Comparison of ENCODE assay signal across 8 mouse cellular contexts in the genomic region with DNA sequence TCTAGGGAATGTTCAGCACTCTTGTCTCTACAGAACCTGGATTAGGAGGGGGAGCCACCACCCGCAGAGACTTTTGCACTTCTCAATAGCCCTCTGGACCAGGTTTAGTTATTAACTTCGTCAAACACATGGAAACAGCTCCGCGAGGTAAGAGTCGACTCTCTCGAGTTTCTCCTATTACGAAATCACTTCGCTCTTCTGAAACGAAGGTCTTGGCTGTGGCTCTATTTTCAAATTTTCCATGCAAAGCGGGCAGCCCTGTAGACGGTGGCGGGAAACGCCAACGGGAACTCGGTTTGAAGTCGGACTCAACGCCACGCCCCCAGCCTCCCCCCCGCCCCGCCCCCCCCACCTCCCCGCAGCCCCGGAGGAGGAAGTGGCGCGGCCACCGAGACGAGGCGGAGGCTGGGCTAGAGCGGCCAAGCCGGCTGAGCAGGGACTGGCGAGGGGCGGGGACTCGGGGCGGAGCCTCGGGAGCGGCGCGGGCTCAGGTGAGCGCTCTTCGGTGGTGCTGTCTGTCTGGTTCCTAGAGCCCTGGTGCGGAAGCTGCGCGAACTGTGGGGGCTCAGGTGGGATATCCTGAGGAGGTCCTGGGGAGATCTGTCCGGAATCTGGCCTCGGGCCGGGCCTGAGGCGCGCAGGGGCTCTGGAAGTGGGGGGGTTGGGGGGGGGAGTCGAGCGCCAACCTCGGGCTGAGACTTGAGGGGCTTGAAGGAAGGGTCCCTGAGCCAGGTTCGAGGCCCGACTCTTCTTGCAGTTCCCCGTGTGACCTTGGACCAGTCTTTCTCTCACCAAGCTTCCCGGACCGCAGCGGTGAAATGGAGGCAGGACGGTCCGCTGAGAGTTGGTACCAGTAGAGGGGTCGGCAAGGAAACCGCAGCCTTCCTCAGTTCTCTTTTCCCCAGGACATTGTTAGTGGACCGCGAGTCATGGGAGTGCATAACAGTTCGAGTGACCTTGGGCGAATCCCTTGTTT. TPM values are rescaled to one million over a fixed set of nuclear protein-coding genes. Genes with fewer than 3 reads are reported as not detected.
DNase-seq lines count a peak whose midpoint lies in the region; ATAC-seq and TF ChIP-seq lines count a peak whose summit lies in the region.

Depdc5 (plus strand) TSS at position 449 of the 976 bp plus-strand sequence.

- H3K27ac ChIP-seq in forebrain, embryonic 10.5 days, result peak within 1 kb of the TSS; percentile 90
- peak within 1 kb of the TSS; percentile 82 for H3K27ac ChIP-seq in heart, embryonic 15.5 days
- H3K27ac ChIP-seq in liver, embryonic 14.5 days, result peak within 1 kb of the TSS; percentile 78
- H3K27ac ChIP-seq in neural tube, embryonic 11.5 days (ENCODE audit: low read depth, low read length), result 0 out of 2 replicates have a peak within 1 kb of the TSS, but pooled peaks have one; percentile 29
- H3K27ac ChIP-seq in stomach, postnatal 0 days (replicated peaks), result peak within 1 kb of the TSS; percentile 78

- H3K9ac ChIP-seq in heart, embryonic 15.5 days, result peak within 1 kb of the TSS; percentile 82
- H3K9ac ChIP-seq in liver, embryonic 14.5 days (replicated peaks), result peak within 1 kb of the TSS; percentile 80
- peak within 1 kb of the TSS; percentile 74 for H3K9ac ChIP-seq in neural tube, embryonic 11.5 days (ENCODE audit: low read length)
- peak within 1 kb of the TSS; percentile 80 for H3K9ac ChIP-seq in stomach, postnatal 0 days (ENCODE audit: low read length)

- no peak for TF ChIP-seq CTCF in liver, embryonic 14.5 days (IDR thresholded peaks at IDR 0.05; ENCODE audit: low read depth)
- no peak for TF ChIP-seq CTCF in stomach, postnatal 0 days (IDR thresholded peaks at IDR 0.05; ENCODE audit: low read depth)

- peaks cover 21% of the 10 kb centered on the region for H3K36me3 ChIP-seq in forebrain, embryonic 10.5 days (replicated peaks)
- H3K36me3 ChIP-seq in heart, embryonic 15.5 days, result peaks cover 14% of the 10 kb centered on the region
- peaks cover 6% of the 10 kb centered on the region; the same call in 1 of the 2 replicates for H3K36me3 ChIP-seq in liver, embryonic 14.5 days (replicated peaks; ENCODE audit: control insufficient read depth, insufficient read depth, low read depth)
- peaks cover 6% of the 10 kb centered on the region for H3K36me3 ChIP-seq in neural tube, embryonic 11.5 days (ENCODE audit: control insufficient read depth, insufficient read depth, low read length)
- H3K36me3 ChIP-seq in stomach, postnatal 0 days (ENCODE audit: control insufficient read depth, insufficient read depth, low read length), result 0 out of 2 replicates have a peak, but pooled peaks cover 7% of the 10 kb centered on the region

- under 1% methylated on average over 64 of the region's 64 CpGs for WGBS in forebrain, embryonic 10.5 days
- under 1% methylated on average over 64 of the region's 64 CpGs for WGBS in heart, embryonic 15.5 days
- whole genome bisulfite sequencing in liver, embryonic 14.5 days (ENCODE audit: insufficient replicate concordance), result under 1% methylated on average over 64 of the region's 64 CpGs
- WGBS in neural tube, embryonic 11.5 days, result under 1% methylated on average over 60 of the region's 64 CpGs
- WGBS in stomach, postnatal 0 days, result under 1% methylated on average over 56 of the region's 64 CpGs

- peak; percentile 94 to 96 for DNase-seq in CD8-positive naive resting alpha-beta T cell, adult 2 months (ENCODE audit: low read depth in 2 of 2, low spot score in 2 of 2)
- peak; percentile 79 for DNase-seq in c-Kit-positive CD71-negative TER-119-negative erythroid progenitor cells, embryonic 14.5 days (ENCODE audit: low read depth)
- peak; percentile 92 for DNase-seq in forebrain, embryonic 10.5 days (ENCODE audit: extremely low spot score, low spot score)
- peak; percentile 95 to 98 for DNase-seq in kidney, postnatal 25 days
- peak; percentile 83 to 86 (median 86) for DNase-seq in liver, embryonic 14.5 days (ENCODE audit: low read depth in 3 of 3, low spot score in 3 of 3)
- DNase-seq in neural tube, embryonic 11.5 days (ENCODE audit: low spot score), result peak; percentile 91
- DNase-seq in stomach, postnatal 0 days (ENCODE audit: low spot score), result peak; percentile 98

- peak within 1 kb of the TSS; percentile 81 for H3K4me3 ChIP-seq in forebrain, embryonic 10.5 days
- H3K4me3 ChIP-seq in heart, embryonic 15.5 days, result peak within 1 kb of the TSS; percentile 86
- peak within 1 kb of the TSS; percentile 74 to 97 for H3K4me3 ChIP-seq in liver, embryonic 14.5 days (ENCODE audit: insufficient read depth in 1 of 2, low read depth in 2 of 2, low read length in 2 of 2)
- peak within 1 kb of the TSS; percentile 74 for H3K4me3 ChIP-seq in neural tube, embryonic 11.5 days (ENCODE audit: low read depth, low read length)
- H3K4me3 ChIP-seq in stomach, postnatal 0 days (ENCODE audit: low read depth, low read length), result peak within 1 kb of the TSS; percentile 75

- peak within 1 kb of the TSS; percentile 81 for H3K4me2 ChIP-seq in heart, embryonic 15.5 days
- peak within 1 kb of the TSS; percentile 83 for H3K4me2 ChIP-seq in liver, embryonic 14.5 days (ENCODE audit: low read depth)
- peak within 1 kb of the TSS; percentile 75 for H3K4me2 ChIP-seq in neural tube, embryonic 11.5 days (ENCODE audit: low read depth)
- H3K4me2 ChIP-seq in stomach, postnatal 0 days (replicated peaks; ENCODE audit: low read depth), result peak within 1 kb of the TSS; percentile 74

- H3K9me3 ChIP-seq in forebrain, embryonic 10.5 days, result no peaks in the 10 kb centered on the region
- H3K9me3 ChIP-seq in heart, embryonic 15.5 days (replicated peaks), result no peaks in the 10 kb centered on the region
- no peaks in the 10 kb centered on the region for H3K9me3 ChIP-seq in liver, embryonic 14.5 days (ENCODE audit: control insufficient read depth, low read length)
- H3K9me3 ChIP-seq in neural tube, embryonic 11.5 days (ENCODE audit: control insufficient read depth, low read length), result no peaks in the 10 kb centered on the region
- no peaks in the 10 kb centered on the region for H3K9me3 ChIP-seq in stomach, postnatal 0 days (ENCODE audit: control insufficient read depth, low read length)

- no peak for TF ChIP-seq EP300 in liver, embryonic 14.5 days (IDR thresholded peaks at IDR 0.05; ENCODE audit: low read depth)
- no peak for TF ChIP-seq EP300 in stomach, postnatal 0 days (optimal IDR thresholded peaks at IDR 0.05)

- H3K4me1 ChIP-seq in forebrain, embryonic 10.5 days, result peaks cover 15% of the 10 kb centered on the region
- peaks cover 6% of the 10 kb centered on the region for H3K4me1 ChIP-seq in heart, embryonic 15.5 days (replicated peaks)
- H3K4me1 ChIP-seq in liver, embryonic 14.5 days (replicated peaks; ENCODE audit: control insufficient read depth in 2 of 2, insufficient read depth in 2 of 2, low read length in 1 of 2), result peaks cover 14 to 18% of the 10 kb centered on the region in 2 experiments
- peaks cover 5% of the 10 kb centered on the region; the same call in 1 of the 2 replicates for H3K4me1 ChIP-seq in neural tube, embryonic 11.5 days (ENCODE audit: control insufficient read depth, insufficient read depth, low read length)
- no peaks in the 10 kb centered on the region for H3K4me1 ChIP-seq in stomach, postnatal 0 days (replicated peaks; ENCODE audit: control insufficient read depth, insufficient read depth)

- H3K27me3 ChIP-seq in forebrain, embryonic 10.5 days (ENCODE audit: poor library complexity, severe bottlenecking), result no peaks in the 10 kb centered on the region
- H3K27me3 ChIP-seq in heart, embryonic 15.5 days, result no peaks in the 10 kb centered on the region
- no peaks in the 10 kb centered on the region for H3K27me3 ChIP-seq in liver, embryonic 14.5 days (ENCODE audit: control insufficient read depth, insufficient read depth, low read length)
- H3K27me3 ChIP-seq in neural tube, embryonic 11.5 days (ENCODE audit: control insufficient read depth, insufficient read depth, low read length), result no peaks in the 10 kb centered on the region
- H3K27me3 ChIP-seq in stomach, postnatal 0 days (ENCODE audit: control insufficient read depth, insufficient read depth, low read length), result no peaks in the 10 kb centered on the region

- ATAC-seq in heart, embryonic 15.5 days (replicated peaks; ENCODE audit: insufficient number of reproducible peaks, insufficient read depth, low FRiP score, low read depth), result peak; percentile 99
- peak; percentile 99 for ATAC-seq in liver, embryonic 14.5 days (ENCODE audit: insufficient read depth)
- peak; percentile 98 for ATAC-seq in neural tube, embryonic 11.5 days (ENCODE audit: insufficient read depth, low FRiP score, low TSS enrichment)
- ATAC-seq in stomach, postnatal 0 days (ENCODE audit: low FRiP score, low TSS enrichment), result peak; percentile 100

RNA-seq across cellular contexts. Expression of gene Depdc5, which starts in this region (rescaled TPM):
- polyA plus RNA-seq in forebrain, embryonic 10.5 days (2016; fragmentation: Nextera tagmentation; extraction: Ambion mirVana), result 37.2 and 39.9 TPM in 2 replicates
- 16.1 and 18.4 TPM in 2 replicates for polyA plus RNA-seq in heart, embryonic 15.5 days (2015; fragmentation: Nextera tagmentation; extraction: Ambion mirVana)
- 7.3 and 8.3 TPM in 2 replicates for polyA plus RNA-seq in liver, embryonic 14.5 days (2012; rRNA removed)
- 7.1 and 7.5 TPM in 2 replicates for polyA plus RNA-seq in liver, embryonic 14.5 days (2014; fragmentation: Nextera tagmentation; extraction: Ambion mirVana)
- polyA plus RNA-seq in neural tube, embryonic 11.5 days (2014; fragmentation: Nextera tagmentation; extraction: Ambion mirVana), result 33.9 and 39.7 TPM in 2 replicates
- polyA plus RNA-seq in stomach, postnatal 0 days (2015; fragmentation: Nextera tagmentation; extraction: Ambion mirVana), result 4.1 and 5.2 TPM in 2 replicates

Comparison
In these comparisons a context has a peak if more than half of its experiments do, and no peak if none do; other contexts are left out.
1. Peak in every context shown above with its lines: DNase-seq, ATAC-seq, H3K4me3 ChIP-seq and H3K27ac ChIP-seq.
2. H3K27ac ChIP-seq: peak in every context shown above with its lines; median percentile 90 in forebrain, embryonic 10.5 days; 82 in heart, embryonic 15.5 days; 78 in liver, embryonic 14.5 days; 78 in stomach, postnatal 0 days; 29 in neural tube, embryonic 11.5 days.